Mouse (Mus musculus): ENCODE measurements around the gene Nrsn2. TPM values are rescaled to one million over a fixed set of nuclear protein-coding genes. Genes with fewer than 3 reads are reported as not detected.

The Nrsn2 gene
- 0.26 TPM in 1 of 2 replicates, not detected in the other for polyA plus RNA-seq (2014; fragmentation: Nextera tagmentation; extraction: Ambion mirVana)

DNA sequence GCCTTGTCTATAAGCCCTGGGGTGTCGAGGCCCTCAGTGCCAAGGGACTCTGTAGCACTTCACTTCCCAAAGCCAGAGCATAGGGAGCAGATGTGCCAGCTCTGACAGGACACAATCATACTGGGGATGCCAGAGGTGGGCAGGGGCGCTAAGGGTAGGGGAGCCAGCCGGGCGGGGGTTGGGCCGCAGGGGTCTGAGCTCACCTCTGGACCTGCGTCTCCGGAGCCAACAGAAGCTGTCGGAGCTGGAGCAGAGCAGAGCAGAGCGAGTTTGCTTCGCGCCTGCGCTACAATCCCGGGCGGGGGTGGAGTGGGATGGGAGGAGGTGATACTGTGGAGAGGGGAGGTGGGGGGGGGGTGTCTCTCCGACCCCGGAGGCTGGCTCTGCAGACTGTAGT lies at the start of gene Nrsn2:
Gene Nrsn2 (minus strand): TSS at position 294 of the 397 bp plus-strand sequence.
- TF ChIP-seq CTCF (IDR thresholded peaks at IDR 0.05; ENCODE audit: low read depth), result no peak
- no peaks in the 10 kb centered on the region for H3K9me3 ChIP-seq (ENCODE audit: low read depth, low read length)
- peaks cover 22% of the 10 kb centered on the region for H3K27me3 ChIP-seq (ENCODE audit: insufficient read depth, low read length)
- H3K27ac ChIP-seq (ENCODE audit: low read depth), result no peak within 1 kb of the TSS
- 4% methylated on average over 16 of the region's 16 CpGs for WGBS
- DNase-seq (no peak), ATAC-seq (ENCODE audit: insufficient read depth) (peak; percentile 45; the same call in 1 of the 2 replicates)
- H3K36me3 ChIP-seq (ENCODE audit: insufficient read depth), result no peaks in the 10 kb centered on the region
- H3K9ac ChIP-seq, result no peak within 1 kb of the TSS
- peak within 1 kb of the TSS; percentile 35; the same call in 1 of the 2 replicates for H3K4me2 ChIP-seq
- no peak within 1 kb of the TSS for H3K4me3 ChIP-seq (ENCODE audit: low read depth, low read length)
- 0 out of 2 replicates have a peak, but pooled peaks cover 5% of the 10 kb centered on the region for H3K4me1 ChIP-seq (ENCODE audit: insufficient read depth)

DNA sequence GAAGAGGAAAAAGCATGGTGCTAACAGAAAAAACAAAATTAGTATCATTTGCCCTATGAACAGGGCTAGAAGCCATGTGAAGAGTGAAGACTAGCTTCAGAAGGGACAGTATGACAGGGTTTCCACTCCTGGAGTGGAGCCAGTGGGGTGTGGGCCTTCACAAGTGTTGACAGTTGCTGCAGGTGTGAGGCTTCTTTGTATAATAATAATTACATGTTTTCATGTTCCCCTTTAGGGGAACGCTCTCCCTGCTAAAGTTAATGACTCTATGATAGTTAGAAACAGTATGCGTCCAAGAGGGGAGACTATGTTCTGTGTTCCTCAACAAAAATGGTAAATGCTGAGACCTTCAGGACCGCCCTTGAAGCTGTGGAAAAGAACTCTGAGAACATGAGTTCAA lies 39.3 kb upstream of the Nrsn2 start:
- TF ChIP-seq CTCF (IDR thresholded peaks at IDR 0.05; ENCODE audit: low read depth), result no peak
- peak overlapping the region; percentile 96 for H3K4me2 ChIP-seq
- peaks cover 5% of the 10 kb centered on the region; the same call in 1 of the 2 replicates for H3K9me3 ChIP-seq (ENCODE audit: low read depth, low read length)
- ATAC-seq (ENCODE audit: insufficient read depth) (no peak), DNase-seq (no peak)
- peaks cover 7% of the 10 kb centered on the region for H3K4me1 ChIP-seq (ENCODE audit: insufficient read depth)
- 90% methylated on average over 3 of the region's 3 CpGs for WGBS
- H3K4me3 ChIP-seq (ENCODE audit: low read depth, low read length), result peak overlapping the region; percentile 96; the same call in 1 of the 2 replicates
- 0 out of 2 replicates have a peak, but pooled peaks cover 4% of the 10 kb centered on the region for H3K36me3 ChIP-seq (ENCODE audit: insufficient read depth)
- no peak overlapping the region for H3K9ac ChIP-seq
- H3K27me3 ChIP-seq (ENCODE audit: insufficient read depth, low read length), result no peaks in the 10 kb centered on the region
- H3K27ac ChIP-seq (ENCODE audit: low read depth), result peak overlapping the region; percentile 99

DNA sequence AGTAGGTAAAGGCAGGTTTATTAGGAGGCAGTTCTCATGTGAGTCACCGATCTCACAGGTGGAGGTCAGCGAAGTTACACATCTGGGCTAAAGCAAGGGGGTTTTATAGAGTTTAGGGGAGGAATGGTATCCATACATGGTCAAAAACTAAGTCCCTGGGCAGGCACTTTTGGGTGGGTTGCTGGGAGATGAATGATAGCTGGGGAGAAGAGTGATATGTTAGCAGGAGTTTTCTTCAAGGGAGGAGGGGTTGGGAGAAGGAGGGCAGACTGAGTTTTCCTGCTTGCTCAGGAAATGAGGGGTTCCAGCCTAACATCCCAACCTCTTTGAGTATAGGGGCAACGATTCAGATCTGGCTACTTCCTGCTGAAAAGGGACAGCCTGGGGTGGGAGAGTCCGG lies 38.8 kb upstream of the Nrsn2 start, which contains the start of gene 6820408C15Rik:
Gene 6820408C15Rik (plus strand): TSS at position 301 of the 400 bp plus-strand sequence.
- no peak for TF ChIP-seq CTCF (IDR thresholded peaks at IDR 0.05; ENCODE audit: low read depth)
- ATAC-seq (ENCODE audit: insufficient read depth) (no peak), DNase-seq (no peak)
- Histone ChIP-seq H3K9ac (peak within 1 kb of the TSS; percentile 99), H3K4me1 (ENCODE audit: insufficient read depth) (peaks cover 10% of the 10 kb centered on the region), H3K9me3 (ENCODE audit: low read depth, low read length) (peaks cover 5% of the 10 kb centered on the region; the same call in 1 of the 2 replicates), H3K27me3 (ENCODE audit: insufficient read depth, low read length) (no peaks in the 10 kb centered on the region), H3K27ac (ENCODE audit: low read depth) (peak within 1 kb of the TSS; percentile 99), H3K4me3 (ENCODE audit: low read depth, low read length) (peak within 1 kb of the TSS; percentile 96), H3K4me2 (peak within 1 kb of the TSS; percentile 96), H3K36me3 (ENCODE audit: insufficient read depth) (0 out of 2 replicates have a peak, but pooled peaks cover 4% of the 10 kb centered on the region)
- 17% methylated on average over 4 of the region's 4 CpGs for WGBS

DNA sequence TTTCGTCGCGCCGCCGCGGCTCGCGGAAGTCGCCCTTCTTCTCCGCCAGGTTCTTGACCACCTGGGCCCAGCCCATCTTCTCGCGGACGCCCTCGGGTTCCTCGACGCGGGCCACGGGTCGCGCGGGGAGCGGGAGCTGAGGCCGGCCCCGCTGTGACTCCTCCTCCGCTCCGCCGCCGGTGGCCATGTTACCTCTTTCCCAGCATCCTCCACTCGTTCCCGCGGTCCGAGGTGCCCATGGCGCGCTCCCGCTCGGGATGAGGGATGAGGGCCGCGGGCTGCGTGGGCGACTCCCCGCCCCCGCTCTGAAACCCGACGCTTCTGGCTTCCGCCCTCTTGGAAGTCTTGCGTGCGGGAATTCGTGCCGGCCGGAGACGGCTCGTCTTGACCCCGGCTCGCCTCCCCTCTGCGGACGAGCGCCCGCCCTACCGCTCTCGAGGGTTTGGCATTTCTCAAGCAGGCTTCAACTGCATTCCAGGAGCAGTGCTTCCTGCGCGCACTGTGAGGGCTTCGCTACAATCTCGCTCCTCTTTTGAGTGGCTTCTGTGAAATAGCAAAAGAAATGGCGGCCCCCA lies 38.2 kb upstream of the Nrsn2 start, which contains the start of gene Zcchc3:
Gene Zcchc3 (minus strand): TSS at position 437 of the 575 bp plus-strand sequence.
- TF ChIP-seq CTCF (IDR thresholded peaks at IDR 0.05; ENCODE audit: low read depth), result no peak
- peaks cover 16% of the 10 kb centered on the region for H3K4me1 ChIP-seq (ENCODE audit: insufficient read depth)
- DNase-seq (peak; percentile 97), ATAC-seq (ENCODE audit: insufficient read depth) (peak; percentile 80)
- H3K4me2 ChIP-seq, result peak within 1 kb of the TSS; percentile 96
- peak within 1 kb of the TSS; percentile 99 for H3K27ac ChIP-seq (ENCODE audit: low read depth)
- H3K27me3 ChIP-seq (ENCODE audit: insufficient read depth, low read length), result no peaks in the 10 kb centered on the region
- 0 out of 2 replicates have a peak, but pooled peaks cover 4% of the 10 kb centered on the region for H3K36me3 ChIP-seq (ENCODE audit: insufficient read depth)
- H3K4me3 ChIP-seq (ENCODE audit: low read depth, low read length), result peak within 1 kb of the TSS; percentile 96
- peaks cover 5% of the 10 kb centered on the region; the same call in 1 of the 2 replicates for H3K9me3 ChIP-seq (ENCODE audit: low read depth, low read length)
- 0% methylated on average over 64 of the region's 65 CpGs for WGBS
- H3K9ac ChIP-seq, result peak within 1 kb of the TSS; percentile 99

DNA sequence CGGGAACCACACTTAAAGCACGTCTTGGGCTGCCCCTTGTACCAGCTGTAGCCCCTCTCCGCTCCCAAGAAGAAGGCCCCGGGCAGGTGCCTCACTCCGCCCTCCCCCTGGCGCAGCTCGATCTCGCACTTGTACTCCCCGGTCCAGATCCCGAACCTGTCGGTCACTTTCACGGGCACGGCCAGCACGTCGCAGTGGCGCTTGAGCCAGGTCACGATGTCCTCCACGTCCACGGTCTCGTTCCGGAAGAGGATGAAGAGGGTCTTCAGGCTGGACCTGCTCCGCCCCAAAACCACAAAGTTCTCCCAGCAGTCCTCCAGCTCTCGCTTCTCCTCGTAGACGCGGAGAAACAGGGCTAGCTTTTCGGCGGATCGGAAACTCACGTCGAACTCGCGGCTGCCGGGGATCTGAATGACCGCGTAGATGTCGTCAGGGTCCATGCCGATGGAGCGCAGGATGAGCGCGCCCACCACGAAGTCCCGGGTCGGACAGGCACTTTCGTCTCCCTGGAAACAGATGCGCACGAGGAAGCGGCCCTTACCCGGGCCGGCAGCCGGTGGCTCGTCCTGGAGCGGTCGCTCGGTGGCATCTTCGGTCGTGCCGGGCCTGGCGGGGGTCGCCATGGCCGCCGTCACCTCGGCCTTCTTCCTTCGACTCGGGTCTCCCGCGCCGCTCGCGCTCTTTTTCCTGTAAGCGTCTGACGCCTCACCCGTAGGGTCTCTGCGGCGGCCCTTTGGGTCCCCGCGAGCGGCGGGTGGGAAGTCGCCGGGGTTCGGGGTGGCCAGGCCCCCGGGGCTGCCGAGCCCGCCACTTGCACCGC lies 37.5 kb upstream of the Nrsn2 start:
- WGBS, result under 1% methylated on average over 86 of the region's 86 CpGs
- peaks cover 5% of the 10 kb centered on the region; the same call in 1 of the 2 replicates for H3K9me3 ChIP-seq (ENCODE audit: low read depth, low read length)
- H3K9ac ChIP-seq, result peak overlapping the region; percentile 99
- H3K27me3 ChIP-seq (ENCODE audit: insufficient read depth, low read length), result no peaks in the 10 kb centered on the region
- peak overlapping the region; percentile 99 for H3K27ac ChIP-seq (ENCODE audit: low read depth)
- DNase-seq, result peak; percentile 57
- TF ChIP-seq CTCF (IDR thresholded peaks at IDR 0.05; ENCODE audit: low read depth), result no peak
- peak overlapping the region; percentile 96 for H3K4me3 ChIP-seq (ENCODE audit: low read depth, low read length)
- peak overlapping the region; percentile 96 for H3K4me2 ChIP-seq
- peaks cover 21% of the 10 kb centered on the region for H3K4me1 ChIP-seq (ENCODE audit: insufficient read depth)
- 0 out of 2 replicates have a peak, but pooled peaks cover 4% of the 10 kb centered on the region for H3K36me3 ChIP-seq (ENCODE audit: insufficient read depth)
- ATAC-seq (ENCODE audit: insufficient read depth), result no peak

DNA sequence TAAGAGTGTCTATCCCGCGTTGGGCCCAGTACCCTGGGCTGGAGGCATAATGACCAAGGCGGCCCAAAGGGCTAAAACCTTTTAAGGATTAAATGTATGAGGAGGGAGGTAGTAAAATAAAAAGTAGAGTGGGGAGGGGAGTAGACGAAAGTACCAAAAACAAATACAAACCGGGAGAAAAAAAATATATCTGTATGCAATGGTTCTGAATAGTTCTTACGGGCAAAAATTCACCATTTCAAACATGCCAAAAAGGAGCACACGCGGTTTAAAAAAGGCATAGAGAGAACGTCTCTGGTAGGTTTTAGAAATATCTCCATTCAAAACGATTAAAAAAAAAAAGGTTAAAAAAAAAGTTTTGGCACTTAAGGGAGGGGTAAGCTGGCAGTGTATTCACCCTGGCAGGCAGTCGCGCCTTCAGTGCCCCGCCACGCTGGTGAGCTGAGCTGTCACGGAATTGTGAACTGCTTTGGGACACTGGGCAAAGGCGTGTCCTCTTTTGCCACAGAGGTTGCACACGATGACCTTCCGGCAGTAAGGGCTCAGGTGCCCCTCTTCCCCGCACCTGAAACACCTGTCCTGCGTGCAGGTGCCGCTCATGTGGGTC lies 36.8 kb upstream of the Nrsn2 start:
- peaks cover 5% of the 10 kb centered on the region; the same call in 1 of the 2 replicates for H3K9me3 ChIP-seq (ENCODE audit: low read depth, low read length)
- H3K4me3 ChIP-seq (ENCODE audit: low read depth, low read length), result peak overlapping the region; percentile 96
- H3K27me3 ChIP-seq (ENCODE audit: insufficient read depth, low read length), result no peaks in the 10 kb centered on the region
- peak overlapping the region; percentile 99 for H3K9ac ChIP-seq
- DNase-seq (peak; percentile 31), ATAC-seq (ENCODE audit: insufficient read depth) (no peak)
- H3K27ac ChIP-seq (ENCODE audit: low read depth), result peak overlapping the region; percentile 99
- 0 out of 2 replicates have a peak, but pooled peaks cover 4% of the 10 kb centered on the region for H3K36me3 ChIP-seq (ENCODE audit: insufficient read depth)
- under 1% methylated on average over 21 of the region's 21 CpGs for WGBS
- peak overlapping the region; percentile 96 for H3K4me2 ChIP-seq
- TF ChIP-seq CTCF (IDR thresholded peaks at IDR 0.05; ENCODE audit: low read depth), result no peak
- peaks cover 21% of the 10 kb centered on the region for H3K4me1 ChIP-seq (ENCODE audit: insufficient read depth)

Measured in lung, embryonic 14.5 days (tissue).